Comparison of ENCODE assay signal across 15 mouse cellular contexts in genomic region chr17:36309293-36309692, GRCm38 (mm10). TPM values are rescaled to one million over a fixed set of nuclear protein-coding genes. Genes with fewer than 3 reads are reported as not detected.
"Had no signal": no experiment of that assay in that cellular context is flagged by ENCODE, and none has a peak within 500 bp of the region (broad histone marks: within the 10 kb centered on the region; RNA-seq: fewer than 3 reads in every experiment).

No protein-coding gene starts in this region.

- ATAC-seq: liver, embryonic 12.5 days had no signal

- H3K36me3 ChIP-seq: intestine, embryonic 15.5 days; kidney, embryonic 15.5 days; limb, embryonic 10.5 days; liver, embryonic 12.5 days; lung, embryonic 15.5 days; midbrain, embryonic 12.5 days; stomach, embryonic 15.5 days had no signal

- H3K4me2 ChIP-seq: intestine, embryonic 15.5 days; kidney, embryonic 15.5 days; liver, embryonic 12.5 days; lung, embryonic 15.5 days; midbrain, embryonic 12.5 days; stomach, embryonic 15.5 days had no signal

- H3K4me3 ChIP-seq: intestine, embryonic 15.5 days; kidney, embryonic 15.5 days; left cerebral cortex, adult 2 months; limb, embryonic 10.5 days; liver, embryonic 12.5 days; lung, embryonic 15.5 days; midbrain, embryonic 12.5 days; stomach, embryonic 15.5 days had no signal

- H3K4me1 ChIP-seq: intestine, embryonic 15.5 days; kidney, embryonic 15.5 days; limb, embryonic 10.5 days; liver, embryonic 12.5 days; lung, embryonic 15.5 days; midbrain, embryonic 12.5 days; stomach, embryonic 15.5 days had no signal

- H3K9me3 ChIP-seq: intestine, embryonic 15.5 days; kidney, embryonic 15.5 days; limb, embryonic 10.5 days; liver, embryonic 12.5 days; lung, embryonic 15.5 days; midbrain, embryonic 12.5 days; stomach, embryonic 15.5 days had no signal

- H3K27me3 ChIP-seq: intestine, embryonic 15.5 days; kidney, embryonic 15.5 days; lung, embryonic 15.5 days; midbrain, embryonic 12.5 days; stomach, embryonic 15.5 days had no signal

- H3K27ac ChIP-seq: intestine, embryonic 15.5 days; kidney, embryonic 15.5 days; left cerebral cortex, adult 2 months; limb, embryonic 10.5 days; liver, embryonic 12.5 days; lung, embryonic 15.5 days; midbrain, embryonic 12.5 days; stomach, embryonic 15.5 days had no signal

- H3K9ac ChIP-seq: intestine, embryonic 15.5 days; kidney, embryonic 15.5 days; liver, embryonic 12.5 days; lung, embryonic 15.5 days; midbrain, embryonic 12.5 days; stomach, embryonic 15.5 days had no signal

RNA-seq across cellular contexts. Expression of gene H2-M10.1, which starts 16.7 kb away (rescaled TPM):
- polyA plus RNA-seq: intestine, embryonic 15.5 days; kidney, embryonic 15.5 days; limb, embryonic 10.5 days; limb, embryonic 14.5 days; liver, embryonic 12.5 days; liver, embryonic 16.5 days; lung, embryonic 15.5 days; midbrain, embryonic 12.5 days; neural tube, embryonic 11.5 days; spleen, adult 2 months; stomach, embryonic 15.5 days; testis, adult 2 months; urinary bladder, adult 2 months had no signal

RNA-seq across cellular contexts. Expression of gene H2-M10.2, which starts 23.0 kb away (rescaled TPM):
- polyA plus RNA-seq: intestine, embryonic 15.5 days; limb, embryonic 14.5 days; liver, embryonic 12.5 days; liver, embryonic 16.5 days; neural tube, embryonic 11.5 days; spleen, adult 2 months; stomach, embryonic 15.5 days; thymus, adult 2 months; urinary bladder, adult 2 months had no signal

RNA-seq across cellular contexts. Expression of gene H2-M10.3, which starts 58.9 kb away (rescaled TPM):
- polyA plus RNA-seq: intestine, embryonic 15.5 days; kidney, embryonic 15.5 days; limb, embryonic 10.5 days; limb, embryonic 14.5 days; liver, embryonic 12.5 days; liver, embryonic 16.5 days; lung, embryonic 15.5 days; midbrain, embryonic 12.5 days; neural tube, embryonic 11.5 days; spleen, adult 2 months; stomach, embryonic 15.5 days; thymus, adult 2 months; urinary bladder, adult 2 months had no signal
